Mouse (Mus musculus) MEL (cell line): ENCODE data around the gene Zfp106. TPM values are rescaled to one million over a fixed set of nuclear protein-coding genes. Genes with fewer than 3 reads are reported as not detected.

ENCODE experiments used
- DNase-seq: peaks from one replicate; pipeline ENCODE4 v3.0.0; 2011; ENCODE audit warnings: low read depth, low spot score
- H3K27ac ChIP-seq: 2 replicates; pipeline ENCODE4 v1.5.1; 2012; ENCODE audit warnings: low read depth, mild to moderate bottlenecking, control low read depth, low read length, moderate library complexity; ENCODE audit not compliant: control insufficient read depth
- H3K27me3 ChIP-seq, 2 experiments: fragments of 150-350 bp in 1 of 2; sonication (generic) in 1 of 2; 2 replicates each; pipeline ENCODE4 v1.6.1; 2012; ENCODE audit warnings: low read length in 2 of 2, mild to moderate bottlenecking in 2 of 2, improper control_type of control experiment in 1 of 2, moderate library complexity in 1 of 2; ENCODE audit not compliant: insufficient read depth in 2 of 2, control insufficient read depth in 1 of 2
- H3K36me3 ChIP-seq, 2 experiments: 2 replicates each; pipeline ENCODE4 v1.6.1; 2012 to 2014; ENCODE audit warnings: low read length in 2 of 2, improper control_type of control experiment in 1 of 2, inconsistent platforms in 1 of 2, mild to moderate bottlenecking in 1 of 2; ENCODE audit not compliant: insufficient read depth in 2 of 2, control insufficient read depth in 1 of 2
- H3K4me1 ChIP-seq, 2 experiments: fragments of 150-350 bp in 1 of 2; sonication (generic) in 1 of 2; 2 replicates each; pipeline ENCODE4 v1.6.1; 2012; ENCODE audit warnings: low read length in 2 of 2, improper control_type of control experiment in 1 of 2, mild to moderate bottlenecking in 1 of 2; ENCODE audit not compliant: insufficient read depth in 2 of 2, control insufficient read depth in 1 of 2
- H3K4me3 ChIP-seq, 2 experiments: fragments of 150-350 bp in 1 of 2; sonication (generic) in 1 of 2; 2 replicates each; pipeline ENCODE4 v1.5.1; 2012; ENCODE audit warnings: low read depth in 2 of 2, low read length in 2 of 2, mild to moderate bottlenecking in 2 of 2, moderate library complexity in 2 of 2, control low read depth in 1 of 2, improper control_type of control experiment in 1 of 2; ENCODE audit not compliant: control insufficient read depth in 1 of 2, insufficient read depth in 1 of 2
- H3K79me2 ChIP-seq: 2 replicates; pipeline ENCODE4 v1.6.1; 2012; ENCODE audit warnings: mild to moderate bottlenecking, low read length, moderate library complexity; ENCODE audit not compliant: control insufficient read depth, poor library complexity, insufficient read depth
- H3K9ac ChIP-seq: 2 replicates; pipeline ENCODE4 v1.6.1; 2012; ENCODE audit warnings: low read depth, mild to moderate bottlenecking, control low read depth, low read length, moderate library complexity; ENCODE audit not compliant: control insufficient read depth, poor library complexity, severe bottlenecking
- H3K9me3 ChIP-seq: fragments of 150-350 bp; sonication (generic); replicated peaks from 2 replicates; pipeline ENCODE4 v1.6.1; 2012; ENCODE audit warnings: mild to moderate bottlenecking, low read length, improper control_type of control experiment, moderate library complexity; ENCODE audit not compliant: insufficient read depth
- BHLHE40 ChIP-seq: IDR thresholded peaks from 2 replicates; pipeline ENCODE4 v1.6.1; 2012; ENCODE audit warnings: low read depth, mild to moderate bottlenecking, inconsistent platforms, low read length, improper control_type of control experiment, borderline replicate concordance
- CHD1 ChIP-seq: IDR thresholded peaks from 2 replicates; pipeline ENCODE4 v1.6.1; 2012; ENCODE audit warnings: low read depth, mild to moderate bottlenecking, inconsistent platforms, low read length, improper control_type of control experiment
- CHD2 ChIP-seq: IDR thresholded peaks from 2 replicates; pipeline ENCODE4 v1.6.1; 2011; ENCODE audit warnings: low read length, improper control_type of control experiment
- E2F4 ChIP-seq: IDR thresholded peaks from 2 replicates; pipeline ENCODE4 v1.6.1; 2011; ENCODE audit warnings: low read depth, low read length, improper control_type of control experiment, borderline replicate concordance
- ELF1 ChIP-seq: IDR thresholded peaks from 2 replicates; pipeline ENCODE4 v1.6.1; 2014; ENCODE audit warnings: low read depth, mild to moderate bottlenecking, inconsistent platforms, low read length, improper control_type of control experiment, moderate library complexity
- EP300 ChIP-seq, 2 experiments: IDR thresholded peaks; 2 replicates each; pipeline ENCODE4 v1.6.1; 2011; ENCODE audit warnings: improper control_type of control experiment in 2 of 2, low read length in 2 of 2, low read depth in 1 of 2, mild to moderate bottlenecking in 1 of 2
- ETS1 ChIP-seq: IDR thresholded peaks from 2 replicates; pipeline ENCODE4 v1.6.1; 2012; ENCODE audit warnings: low read depth, mild to moderate bottlenecking, inconsistent platforms, low read length, improper control_type of control experiment, moderate library complexity
- GABPA ChIP-seq: IDR thresholded peaks from 2 replicates; pipeline ENCODE4 v1.6.1; 2012; ENCODE audit warnings: low read depth, mild to moderate bottlenecking, inconsistent platforms, low read length, improper control_type of control experiment, moderate library complexity
- GATA1 ChIP-seq: IDR thresholded peaks from 2 replicates; pipeline ENCODE4 v1.6.1; 2011; ENCODE audit warnings: low read depth, low read length, improper control_type of control experiment
- HCFC1 ChIP-seq: IDR thresholded peaks from 2 replicates; pipeline ENCODE4 v1.6.1; 2012; ENCODE audit warnings: low read depth, mild to moderate bottlenecking, inconsistent platforms, low read length, improper control_type of control experiment, moderate library complexity
- JUND ChIP-seq: IDR thresholded peaks from 2 replicates; pipeline ENCODE4 v1.6.1; 2011; ENCODE audit warnings: low read depth, mild to moderate bottlenecking, improper control_type of control experiment, low read length
- KAT2A ChIP-seq: conservative IDR thresholded peaks from 2 replicates; pipeline ENCODE4 v1.6.1; 2012; ENCODE audit warnings: low read depth, low read length, improper control_type of control experiment, inconsistent platforms
- MAFK ChIP-seq: IDR thresholded peaks from 2 replicates; pipeline ENCODE4 v1.6.1; 2011; ENCODE audit warnings: low read depth, mild to moderate bottlenecking, low read length, improper control_type of control experiment, borderline replicate concordance
- MAX ChIP-seq: IDR thresholded peaks from 2 replicates; pipeline ENCODE4 v1.6.1; 2011; ENCODE audit warnings: low read length, improper control_type of control experiment
- MAZ ChIP-seq: IDR thresholded peaks from 2 replicates; pipeline ENCODE4 v1.6.1; 2012; ENCODE audit warnings: low read depth, mild to moderate bottlenecking, inconsistent platforms, low read length, improper control_type of control experiment
- MEF2A ChIP-seq: IDR thresholded peaks from 2 replicates; pipeline ENCODE4 v1.6.1; 2014; ENCODE audit warnings: low read depth, mild to moderate bottlenecking, inconsistent platforms, low read length, improper control_type of control experiment; ENCODE audit not compliant: poor library complexity, insufficient replicate concordance, severe bottlenecking; ENCODE audit errors: extremely low read depth
- MXI1 ChIP-seq: IDR thresholded peaks from 2 replicates; pipeline ENCODE4 v1.6.1; 2011; ENCODE audit warnings: mild to moderate bottlenecking, low read depth, low read length, improper control_type of control experiment
- MYB ChIP-seq: IDR thresholded peaks from 2 replicates; pipeline ENCODE4 v1.6.1; 2011; ENCODE audit warnings: mild to moderate bottlenecking, low read depth, low read length, improper control_type of control experiment
- MYC ChIP-seq: IDR thresholded peaks from 2 replicates; pipeline ENCODE4 v1.6.1; 2011; ENCODE audit warnings: low read depth, mild to moderate bottlenecking, low read length, improper control_type of control experiment, moderate library complexity
- NELFE ChIP-seq: IDR thresholded peaks from 2 replicates; pipeline ENCODE4 v1.6.1; 2011; ENCODE audit warnings: low read depth, low read length, improper control_type of control experiment
- NRF1 ChIP-seq: IDR thresholded peaks from 2 replicates; pipeline ENCODE4 v1.6.1; 2014; ENCODE audit warnings: low read depth, mild to moderate bottlenecking, inconsistent platforms, low read length, improper control_type of control experiment, moderate library complexity; ENCODE audit not compliant: poor library complexity, insufficient read depth, severe bottlenecking
- POLR2A ChIP-seq, 2 experiments: IDR thresholded peaks; 2 replicates each; pipeline ENCODE4 v1.6.1; 2011 to 2012; ENCODE audit warnings: low read length in 2 of 2, mild to moderate bottlenecking in 2 of 2, control low read depth in 1 of 2, improper control_type of control experiment in 1 of 2, low read depth in 1 of 2, moderate library complexity in 1 of 2; ENCODE audit not compliant: control insufficient read depth in 1 of 2, insufficient read depth in 1 of 2, poor library complexity in 1 of 2
- POLR2AphosphoS2 ChIP-seq: IDR thresholded peaks from 2 replicates; pipeline ENCODE4 v1.6.1; 2011; ENCODE audit warnings: low read length, improper control_type of control experiment
- POLR2AphosphoS5 ChIP-seq: IDR thresholded peaks from 2 replicates; pipeline ENCODE4 v1.6.1; 2012; ENCODE audit warnings: low read depth, borderline replicate concordance, mild to moderate bottlenecking, inconsistent platforms, low read length, moderate library complexity, mixed read lengths
- RAD21 ChIP-seq: IDR thresholded peaks from 2 replicates; pipeline ENCODE4 v1.6.1; 2011; ENCODE audit warnings: mild to moderate bottlenecking, low read depth, low read length, improper control_type of control experiment
- RCOR1 ChIP-seq: IDR thresholded peaks from 2 replicates; pipeline ENCODE4 v1.6.1; 2012; ENCODE audit warnings: low read depth, mild to moderate bottlenecking, inconsistent platforms, low read length, improper control_type of control experiment
- SIN3A ChIP-seq: IDR thresholded peaks from 2 replicates; pipeline ENCODE4 v1.6.1; 2012; ENCODE audit warnings: low read length, improper control_type of control experiment, inconsistent platforms
- SMC3 ChIP-seq: IDR thresholded peaks from 2 replicates; pipeline ENCODE4 v1.6.1; 2011; ENCODE audit warnings: low read depth, low read length, improper control_type of control experiment
- TBP ChIP-seq: IDR thresholded peaks from 2 replicates; pipeline ENCODE4 v1.8.0; 2011; ENCODE audit warnings: low read depth, low read length, improper control_type of control experiment
- TCF12 ChIP-seq: IDR thresholded peaks from 2 replicates; pipeline ENCODE4 v1.6.1; 2014; ENCODE audit warnings: low read depth, mild to moderate bottlenecking, inconsistent platforms, low read length, improper control_type of control experiment, moderate library complexity
- USF2 ChIP-seq, 2 experiments: IDR thresholded peaks; 2 replicates each; pipeline ENCODE4 v1.6.1; 2011 to 2012; ENCODE audit warnings: improper control_type of control experiment in 2 of 2, low read length in 2 of 2, borderline replicate concordance in 1 of 2, inconsistent platforms in 1 of 2, low read depth in 1 of 2, mild to moderate bottlenecking in 1 of 2; ENCODE audit not compliant: insufficient read depth in 1 of 2
- ZC3H11A ChIP-seq: IDR thresholded peaks from 2 replicates; pipeline ENCODE4 v1.6.1; 2012; ENCODE audit warnings: low read depth, mild to moderate bottlenecking, inconsistent platforms, low read length, improper control_type of control experiment
- ZKSCAN1 ChIP-seq: IDR thresholded peaks from 2 replicates; pipeline ENCODE4 v1.6.1; 2012; ENCODE audit warnings: low read depth, mild to moderate bottlenecking, inconsistent platforms, low read length, improper control_type of control experiment, moderate library complexity
- ZMIZ1 ChIP-seq: IDR thresholded peaks from 2 replicates; pipeline ENCODE4 v1.6.1; 2012; ENCODE audit warnings: low read depth, mild to moderate bottlenecking, inconsistent platforms, low read length, improper control_type of control experiment, moderate library complexity
- ZNF384 ChIP-seq: IDR thresholded peaks from 2 replicates; pipeline ENCODE4 v1.6.1; 2012; ENCODE audit warnings: low read depth, mild to moderate bottlenecking, inconsistent platforms, low read length, improper control_type of control experiment
- polyA plus RNA-seq, 2 experiments: library from polyadenylated mRNA; stranded (reverse) in 1 of 2; unstranded in 1 of 2; fragments of >175 nt in 1 of 2; fragments of >200 nt in 1 of 2; gene quantifications; 2 replicates each; pipeline versions ENCODE4 v1.2.1 to v1.2.4; 2012; ENCODE audit warnings: low replicate concordance in 2 of 2, low read depth in 1 of 2; ENCODE audit not compliant: insufficient read length in 2 of 2, insufficient read depth in 1 of 2, missing spikeins in 1 of 2
- total RNA-seq: library from RNA; depleted of rRNA; stranded (reverse); fragments of 300-350 nt; gene quantifications from 2 replicates; pipeline ENCODE4 v1.2.3, GENCODE M21; 2012

Gene Zfp106
- total and polyA plus RNA-seq, 3 experiments = 63.9 to 130 (median 80.6) TPM

GRCm38 (mm10) chr2:120566886-120567797 lies 3.5 kb upstream of the Zfp106 start, which contains the start of gene Snap23:
TSS of gene Snap23 (plus strand) at chr2:120567671.
- peaks cover 15 to 27% of the 10 kb centered on the region in 2 experiments for H3K4me1 ChIP-seq
- no peaks in the 10 kb centered on the region for H3K9me3 ChIP-seq
- H3K4me3 ChIP-seq = peak within 1 kb of the TSS; percentile 91 to 94
- no peaks in the 10 kb centered on the region for H3K27me3 ChIP-seq
- peak within 1 kb of the TSS; percentile 89 for H3K27ac ChIP-seq
- H3K9ac ChIP-seq = peak within 1 kb of the TSS; percentile 84
- peak; percentile 94 for DNase-seq
- peaks cover 0 to 46% of the 10 kb centered on the region in 2 experiments; a peak in 3 of 4 replicates for H3K36me3 ChIP-seq
- H3K79me2 ChIP-seq = peaks cover 52% of the 10 kb centered on the region
- peak; percentile 86 for TF ChIP-seq MXI1
- TF ChIP-seq POLR2AphosphoS2 = peak; percentile 81
- TF ChIP-seq MAX = no peak; the same call in none of the 2 replicates
- no peak for TF ChIP-seq MYB
- TF ChIP-seq ETS1 = no peak; the same call in 1 of the 2 replicates
- TF ChIP-seq MAZ = 0 out of 2 replicates have a peak, but pooled peaks have one; percentile 42
- no peak for TF ChIP-seq MEF2A
- TF ChIP-seq GABPA = no peak
- TF ChIP-seq NELFE = peak; percentile 94
- no peak for TF ChIP-seq MYC
- no peak for TF ChIP-seq MAFK
- no peak for TF ChIP-seq E2F4
- peak; percentile 66 for TF ChIP-seq TCF12
- no peak for TF ChIP-seq POLR2AphosphoS5
- TF ChIP-seq HCFC1 = peak; percentile 75
- TF ChIP-seq CHD2 = no peak
- peak; percentile 99 for TF ChIP-seq NRF1
- 0 out of 2 replicates have a peak, but pooled peaks have one; percentile 18 for TF ChIP-seq ELF1
- TF ChIP-seq CHD1 = 0 out of 2 replicates have a peak, but pooled peaks have one; percentile 12
- no peak for TF ChIP-seq RAD21
- peak; percentile 77; the same call in 1 of the 2 replicates for TF ChIP-seq ZMIZ1
- TF ChIP-seq POLR2A (IDR thresholded peaks at IDR 0.05; ENCODE audit: control insufficient read depth in 1 of 2, insufficient read depth in 1 of 2, low read depth in 1 of 2, low read length in 2 of 2, poor library complexity in 1 of 2) = peak; percentile 46 to 89; a peak in 3 of 4 replicates
- TF ChIP-seq RCOR1 = no peak
- TF ChIP-seq USF2 (IDR thresholded peaks at IDR 0.05; ENCODE audit: borderline replicate concordance in 1 of 2, insufficient read depth in 1 of 2, low read depth in 1 of 2, low read length in 2 of 2) = no peak
- TF ChIP-seq ZNF384 = no peak
- peak; percentile 69; the same call in 1 of the 2 replicates for TF ChIP-seq TBP
- TF ChIP-seq SIN3A = peak; percentile 93
- TF ChIP-seq SMC3 = no peak
- no peak for TF ChIP-seq ZC3H11A
- TF ChIP-seq BHLHE40 = peak; percentile 8; the same call in 1 of the 2 replicates
- no peak for TF ChIP-seq ZKSCAN1
- TF ChIP-seq JUND = no peak
- peak in 1 of 2 experiments; percentile 45; a peak in 2 of 4 replicates for TF ChIP-seq EP300 (IDR thresholded peaks at IDR 0.05; ENCODE audit: low read depth in 1 of 2, low read length in 2 of 2)
- 0 out of 2 replicates have a peak, but pooled peaks have one; percentile 9 for TF ChIP-seq GATA1
- TF ChIP-seq KAT2A = no peak
